Mouse (Mus musculus) yolk sac, embryonic 10.5 days (tissue): ENCODE measurements at regions not wholly inside any gene's neighbourhood (a gene's known extent, or its start where the extent isn't known, plus 50 kb on each side); places are given as distances from the start of the nearest gene placed in this dataset.

Experiments
- DNase-seq: peaks from one replicate; pipeline ENCODE4 v3.0.0-alpha.2; 2017; ENCODE audit warnings: low spot score

GRCm38 (mm10) chr2:61354104-61354503 lies 224.3 kb upstream of the Tank start:
- DNase-seq: peak; percentile 15

GRCm38 (mm10) chr2:61347451-61347850 lies 230.9 kb upstream of the Tank start:
- DNase-seq: no peak

- no peak for DNase-seq
Measured at GRCm38 (mm10) chr2:61346012-61346760, 232.2 kb upstream of the Tank start.

- no peak for DNase-seq
Measured at GRCm38 (mm10) chr2:61345311-61345710, 233.1 kb upstream of the Tank start.

GRCm38 (mm10) chr2:61344556-61345131 lies 233.7 kb upstream of the Tank start:
- no peak for DNase-seq

GRCm38 (mm10) chr2:61341254-61341653 lies 237.1 kb upstream of the Tank start:
- DNase-seq: no peak

GRCm38 (mm10) chr2:61319226-61319625 lies 259.2 kb upstream of the Tank start:
- DNase-seq: peak; percentile 66

GRCm38 (mm10) chr2:61310405-61310804 lies 268.0 kb upstream of the Tank start:
- no peak for DNase-seq

GRCm38 (mm10) chr2:61309219-61309618 lies 269.2 kb upstream of the Tank start:
- DNase-seq: no peak

- DNase-seq: no peak
Measured at GRCm38 (mm10) chr2:61297135-61297534, 281.2 kb upstream of the Tank start.

GRCm38 (mm10) chr2:61296606-61297005 lies 281.8 kb upstream of the Tank start:
- no peak for DNase-seq

- peak; percentile 10 for DNase-seq
Measured at GRCm38 (mm10) chr2:61295261-61295964, 283.0 kb upstream of the Tank start.

- no peak for DNase-seq
Measured at GRCm38 (mm10) chr2:61288246-61288645, 290.1 kb upstream of the Tank start.

GRCm38 (mm10) chr2:61284706-61285105 lies 293.7 kb upstream of the Tank start:
- DNase-seq: no peak

GRCm38 (mm10) chr2:61283829-61284601 lies 294.4 kb upstream of the Tank start:
- DNase-seq: no peak

- no peak for DNase-seq
Measured at GRCm38 (mm10) chr2:61272721-61273120, 305.7 kb upstream of the Tank start.

- no peak for DNase-seq
Measured at GRCm38 (mm10) chr2:61267706-61268105, 304.7 kb upstream of the Rbms1 start.

GRCm38 (mm10) chr2:61250068-61250800 lies 287.2 kb upstream of the Rbms1 start:
- DNase-seq: no peak

GRCm38 (mm10) chr2:61247956-61248355 lies 285.0 kb upstream of the Rbms1 start:
- DNase-seq: no peak

- DNase-seq: no peak
Measured at GRCm38 (mm10) chr2:61247336-61247735, 284.3 kb upstream of the Rbms1 start.

- DNase-seq: no peak
Measured at GRCm38 (mm10) chr2:61246691-61247258, 283.8 kb upstream of the Rbms1 start.
